Mouse (Mus musculus) liver, embryonic 13.5 days (tissue): Measurements from ENCODE around the gene Adnp. TPM values are rescaled to one million over a fixed set of nuclear protein-coding genes. Genes with fewer than 3 reads are reported as not detected.
A peak's percentile ranks its signal among the peaks of the same experiment; 100 is the strongest.
"Not testable (repeated sequence)": the region's sequence is repeated elsewhere in the genome, so short reads cannot be mapped to it uniquely, and the experiment has no call there.

Experiments
- ATAC-seq: fragments of 200-750 bp; cut with Nextera tagmentation; 2 replicates; pipeline ENCODE4 v1.8.0; 2017; ENCODE audit warnings: low read depth, mild to moderate bottlenecking, moderate number of reproducible peaks, moderate library complexity
- DNase-seq: peaks from one replicate; pipeline ENCODE4 v3.0.0; 2022
- H3K27ac ChIP-seq: fragments of 300-500 bp; sonication (generic); 2 replicates; pipeline ENCODE4 v1.5.1; 2015; ENCODE audit warnings: moderate library complexity, mild to moderate bottlenecking, inconsistent platforms
- H3K27me3 ChIP-seq: fragments of 300-500 bp; sonication (generic); 2 replicates; pipeline ENCODE4 v1.6.1; 2015; ENCODE audit warnings: mild to moderate bottlenecking, inconsistent platforms
- H3K36me3 ChIP-seq: fragments of 300-500 bp; sonication (generic); 2 replicates; pipeline ENCODE4 v1.6.1; 2015; ENCODE audit warnings: mild to moderate bottlenecking, inconsistent platforms
- H3K4me1 ChIP-seq: fragments of 300-500 bp; sonication (generic); replicated peaks from 2 replicates; pipeline ENCODE4 v1.6.1; 2015; ENCODE audit warnings: inconsistent platforms
- H3K4me2 ChIP-seq: fragments of 300-500 bp; sonication (generic); 2 replicates; pipeline ENCODE4 v1.6.1; 2015; ENCODE audit warnings: inconsistent platforms, mild to moderate bottlenecking, moderate library complexity
- H3K4me3 ChIP-seq: fragments of 300-500 bp; sonication (generic); replicated peaks from 2 replicates; pipeline ENCODE4 v1.5.1; 2015; ENCODE audit warnings: mild to moderate bottlenecking, inconsistent platforms
- H3K9ac ChIP-seq: fragments of 300-500 bp; sonication (generic); 2 replicates; pipeline ENCODE4 v1.6.1; 2015; ENCODE audit warnings: mild to moderate bottlenecking, inconsistent platforms
- H3K9me3 ChIP-seq: fragments of 300-500 bp; sonication (generic); replicated peaks from 2 replicates; pipeline ENCODE4 v1.6.1; 2016; ENCODE audit warnings: inconsistent platforms
- WGBS: fragments of 180-500 bp; shearing (Covaris S2); methylation state at CpG from one replicate; pipeline ENCODE4 v1.1.7; 2015; ENCODE audit not compliant: insufficient replicate concordance; 5-methylcytosine and 5-hydroxymethylcytosine counted together
- polyA plus RNA-seq: library from polyadenylated mRNA; unstranded; fragments of >200 nt; fragmentation: Nextera tagmentation; extraction: Ambion mirVana; gene quantifications from 2 replicates; pipeline ENCODE4 v1.2.1, GENCODE M21; 2015

Gene Adnp
- polyA plus RNA-seq, 1 experiment from 2014 or later: 0.91 TPM

DNA sequence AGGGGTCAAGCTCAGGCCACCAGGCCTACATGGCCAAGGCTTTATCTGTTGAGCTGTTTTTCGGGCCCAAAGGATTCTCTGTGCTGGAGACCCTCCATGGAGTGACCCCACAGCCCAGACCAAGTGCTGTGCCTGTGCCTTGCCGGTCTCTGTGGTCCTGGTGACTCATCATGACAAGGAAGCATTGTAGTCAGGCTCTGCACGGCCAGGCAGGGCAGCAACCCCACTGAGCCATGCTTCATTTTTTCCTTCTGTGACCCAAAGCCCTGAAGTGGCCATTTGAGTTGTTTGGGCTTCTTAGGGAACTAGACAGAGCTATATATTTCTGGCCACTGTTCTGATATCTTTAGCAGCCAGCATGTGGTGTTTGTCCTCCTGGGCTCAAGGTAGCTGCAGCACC, 39.1 kb downstream of the Adnp start:
- Histone ChIP-seq H3K36me3 (no peaks in the 10 kb centered on the region), H3K9me3 (no peaks in the 10 kb centered on the region), H3K4me3 (no peak overlapping the region), H3K4me2 (no peak overlapping the region), H3K9ac (no peak overlapping the region), H3K4me1 (peaks cover 65% of the 10 kb centered on the region), H3K27me3 (peaks cover 4% of the 10 kb centered on the region; the same call in 1 of the 2 replicates), H3K27ac (peak overlapping the region; percentile 2)
- ATAC-seq: no peak
- 56% methylated on average over 3 of the region's 3 CpGs for WGBS
- DNase-seq: no peak

GRCm38 (mm10) chr2:168166750-168167460, 40.0 kb downstream of the Adnp start:
- Histone ChIP-seq H3K4me3 (no peak overlapping the region), H3K4me2 (no peak overlapping the region), H3K9ac (no peak overlapping the region), H3K27ac (peak overlapping the region; percentile 2), H3K9me3 (no peaks in the 10 kb centered on the region), H3K4me1 (peaks cover 65% of the 10 kb centered on the region), H3K27me3 (peaks cover 12% of the 10 kb centered on the region), H3K36me3 (no peaks in the 10 kb centered on the region)
- 62% methylated on average over 21 of the region's 21 CpGs for WGBS
- DNase-seq (no peak), ATAC-seq (no peak)

DNA sequence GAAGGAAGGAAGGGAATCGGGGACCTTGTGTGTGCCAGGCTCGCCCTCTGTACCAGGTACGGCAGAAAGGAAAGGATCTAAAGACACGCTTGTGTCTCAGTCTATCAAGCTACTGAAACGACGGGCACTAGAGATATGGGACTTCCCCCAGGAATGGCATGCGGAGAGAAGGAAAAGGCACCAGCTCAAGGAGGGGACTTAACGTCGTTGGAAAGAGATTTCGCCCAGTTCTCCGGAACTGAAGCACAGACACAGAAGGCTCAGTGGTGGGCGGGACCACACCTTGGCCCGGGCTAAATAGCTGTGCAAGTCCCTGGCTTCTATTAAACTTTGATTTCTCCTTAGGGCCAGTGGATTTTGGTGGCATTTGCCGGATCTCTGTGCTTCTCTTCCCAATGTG, 44.9 kb downstream of the Adnp start:
- Histone ChIP-seq H3K36me3 (no peaks in the 10 kb centered on the region), H3K4me1 (peaks cover 61% of the 10 kb centered on the region), H3K9ac (peak overlapping the region; percentile 45; the same call in 1 of the 2 replicates), H3K9me3 (no peaks in the 10 kb centered on the region), H3K4me2 (peak overlapping the region; percentile 62), H3K27ac (no peak overlapping the region), H3K4me3 (peak overlapping the region; percentile 38), H3K27me3 (peaks cover 58% of the 10 kb centered on the region)
- ATAC-seq (no peak), DNase-seq (no peak)
- 5% methylated on average over 14 of the region's 14 CpGs for WGBS

GRCm38 (mm10) chr2:168161514-168161971, 45.4 kb downstream of the Adnp start:
- WGBS: 6% methylated on average over 11 of the region's 11 CpGs
- Histone ChIP-seq H3K4me3 (peak overlapping the region; percentile 38), H3K27me3 (peaks cover 60% of the 10 kb centered on the region), H3K9ac (peak overlapping the region; percentile 45; the same call in 1 of the 2 replicates), H3K27ac (no peak overlapping the region), H3K9me3 (no peaks in the 10 kb centered on the region), H3K4me1 (peaks cover 57% of the 10 kb centered on the region), H3K36me3 (no peaks in the 10 kb centered on the region), H3K4me2 (peak overlapping the region; percentile 62)
- DNase-seq (no peak), ATAC-seq (no peak)

DNA sequence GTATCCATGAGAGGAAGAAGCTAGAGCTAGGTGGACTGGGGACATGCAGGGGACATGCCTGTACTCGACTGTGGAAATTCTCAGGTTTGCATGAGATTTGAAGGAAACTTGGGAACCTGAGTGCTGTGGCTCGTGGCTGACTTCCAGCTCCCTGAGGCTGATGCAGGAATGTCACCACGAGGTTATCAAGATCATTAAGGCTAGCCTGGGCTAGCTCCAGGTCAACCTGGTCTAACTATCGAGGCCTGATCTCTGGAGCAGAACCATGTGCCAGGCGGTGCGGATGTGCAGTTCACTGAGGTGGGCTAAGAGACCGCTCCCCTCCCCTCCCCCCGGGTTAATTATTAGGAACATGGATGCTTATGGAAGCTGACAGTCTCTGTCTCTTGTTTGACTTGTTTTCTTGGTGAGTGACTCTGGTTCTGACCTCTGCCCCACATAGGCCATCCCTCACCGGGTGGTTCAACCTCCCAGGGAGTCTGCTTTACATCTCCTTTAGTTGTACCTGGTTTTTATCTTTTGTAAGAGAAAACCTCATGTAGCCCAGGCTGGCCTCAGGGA, 46.5 kb downstream of the Adnp start:
- 0 out of 2 replicates have a peak overlapping the region, but pooled peaks have one; percentile 62 for H3K27ac ChIP-seq
- H3K4me2 ChIP-seq: no peak overlapping the region
- no peaks in the 10 kb centered on the region for H3K36me3 ChIP-seq
- H3K4me3 ChIP-seq: no peak overlapping the region
- H3K9ac ChIP-seq: no peak overlapping the region
- no peak for DNase-seq
- 66% methylated on average over 9 of the region's 9 CpGs for WGBS
- H3K27me3 ChIP-seq: peaks cover 60% of the 10 kb centered on the region
- ATAC-seq: no peak
- H3K4me1 ChIP-seq: peaks cover 59% of the 10 kb centered on the region
- no peaks in the 10 kb centered on the region for H3K9me3 ChIP-seq

DNA sequence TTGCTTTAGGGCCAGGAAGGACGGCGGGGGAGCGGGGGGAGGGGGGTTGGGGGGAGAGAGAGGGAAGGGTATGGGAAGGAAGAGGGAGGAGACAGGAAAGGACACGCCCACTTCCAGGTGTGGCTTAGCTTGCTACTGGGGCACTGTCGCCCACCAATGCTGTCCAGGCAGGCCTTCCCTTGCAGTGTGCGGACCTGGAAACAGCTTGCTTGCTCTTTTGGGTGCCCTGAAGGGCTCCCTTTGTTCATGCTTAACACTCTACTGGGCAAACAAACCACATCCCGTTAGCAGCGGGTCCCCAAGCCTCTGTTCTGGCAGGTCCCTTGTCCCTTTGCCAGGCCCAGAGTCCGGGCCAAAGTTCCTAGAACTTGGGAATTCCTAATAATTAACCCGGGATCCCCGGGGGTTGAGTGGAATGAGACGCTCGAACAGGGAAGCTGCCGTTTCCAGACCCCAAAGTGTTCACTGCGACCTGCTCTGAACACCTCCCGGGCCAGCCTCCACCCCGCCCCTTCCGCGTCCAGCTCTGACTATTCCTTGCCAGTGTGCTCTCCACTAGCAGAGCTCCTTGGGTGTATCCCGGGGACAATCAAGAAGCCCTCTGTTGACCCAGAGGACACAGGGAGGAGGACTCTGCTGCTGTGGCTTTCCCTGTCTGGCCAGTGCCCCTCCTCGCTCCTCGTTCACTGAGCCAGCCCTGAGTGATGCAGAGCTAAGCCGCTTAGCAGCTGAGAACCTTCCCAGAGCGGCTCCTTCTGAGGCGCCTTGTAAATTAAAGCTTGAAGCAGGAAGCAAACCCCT, 47.8 kb downstream of the Adnp start:
- peak; percentile 20 for DNase-seq
- Histone ChIP-seq H3K27ac (peak overlapping the region; percentile 62), H3K27me3 (peaks cover 60% of the 10 kb centered on the region), H3K4me3 (peak overlapping the region; percentile 30), H3K9me3 (no peaks in the 10 kb centered on the region), H3K4me2 (peak overlapping the region; percentile 59), H3K36me3 (no peaks in the 10 kb centered on the region), H3K9ac (peak overlapping the region; percentile 37; the same call in 1 of the 2 replicates), H3K4me1 (peaks cover 72% of the 10 kb centered on the region)
- 3% methylated on average over 25 of the region's 25 CpGs for WGBS
- 0 out of 2 replicates have a peak, but pooled peaks have one; percentile 1 for ATAC-seq

DNA sequence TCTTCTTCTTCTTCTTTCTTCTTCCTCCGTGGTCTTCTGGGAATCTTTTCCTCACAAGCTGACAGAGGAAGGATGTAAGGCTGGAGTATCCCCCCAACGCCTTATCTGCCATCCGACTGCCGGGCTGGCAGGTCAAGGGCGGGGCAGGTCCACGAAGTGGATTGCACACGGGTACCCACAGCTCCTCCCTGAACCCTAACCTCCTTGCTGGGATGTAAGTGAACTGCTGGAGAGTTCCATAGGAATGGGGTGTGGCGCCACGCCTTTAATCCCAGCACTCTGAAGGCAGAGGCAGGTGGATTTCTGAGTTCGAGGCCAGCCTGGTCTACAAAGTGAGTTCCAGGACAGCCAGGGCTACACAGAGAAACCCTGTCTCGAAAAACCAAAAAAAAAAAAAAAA, 48.9 kb downstream of the Adnp start:
- peaks cover 84% of the 10 kb centered on the region for H3K4me1 ChIP-seq
- not testable (repeated sequence) for H3K36me3 ChIP-seq, ATAC-seq, H3K9ac ChIP-seq, H3K4me2 ChIP-seq, DNase-seq, H3K27ac ChIP-seq, H3K4me3 ChIP-seq, H3K9me3 ChIP-seq
- WGBS: 20% methylated on average over 11 of the region's 11 CpGs
- peaks cover 56% of the 10 kb centered on the region for H3K27me3 ChIP-seq

GRCm38 (mm10) chr2:168156361-168156760, 50.6 kb downstream of the Adnp start:
- Histone ChIP-seq H3K9me3 (no peaks in the 10 kb centered on the region), H3K4me2 (no peak overlapping the region), H3K4me3 (no peak overlapping the region), H3K27me3 (peaks cover 43% of the 10 kb centered on the region), H3K27ac (peak overlapping the region; percentile 9; the same call in 1 of the 2 replicates), H3K4me1 (peaks cover 72% of the 10 kb centered on the region), H3K36me3 (no peaks in the 10 kb centered on the region), H3K9ac (no peak overlapping the region)
- 65% methylated on average over 14 of the region's 14 CpGs for WGBS
- DNase-seq (no peak), ATAC-seq (no peak)

DNA sequence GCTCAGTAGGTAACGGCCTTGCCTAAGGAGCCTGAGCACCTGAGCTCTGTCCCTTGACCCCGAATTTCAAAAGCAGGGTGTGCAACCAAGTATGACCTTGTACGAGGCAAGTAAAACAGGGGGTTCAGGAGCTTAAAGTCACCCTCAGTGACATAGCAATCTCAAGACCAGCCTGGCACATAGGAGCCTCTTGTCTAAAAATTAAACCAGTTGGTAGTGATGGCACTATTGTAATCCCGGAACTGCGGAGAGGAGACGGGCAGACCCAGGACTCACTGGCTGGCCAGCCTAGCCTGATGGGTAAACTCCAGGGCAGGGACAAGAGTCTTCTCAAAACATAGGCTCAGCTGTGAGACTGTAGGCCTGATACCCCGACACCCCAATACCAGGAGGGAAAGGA, 51.2 kb downstream of the Adnp start:
- no peaks in the 10 kb centered on the region for H3K36me3 ChIP-seq
- H3K9me3 ChIP-seq: no peaks in the 10 kb centered on the region
- ATAC-seq (no peak), DNase-seq (no peak)
- no peak overlapping the region for H3K4me3 ChIP-seq
- no peak overlapping the region; the same call in 1 of the 2 replicates for H3K27ac ChIP-seq
- H3K9ac ChIP-seq: 0 out of 2 replicates have a peak overlapping the region, but pooled peaks have one; percentile 69
- H3K27me3 ChIP-seq: peaks cover 36% of the 10 kb centered on the region
- WGBS: 86% methylated on average over 7 of the region's 7 CpGs
- H3K4me1 ChIP-seq: peaks cover 68% of the 10 kb centered on the region
- H3K4me2 ChIP-seq: peak overlapping the region; percentile 68; the same call in 1 of the 2 replicates

- Histone ChIP-seq H3K9me3 (no peaks in the 10 kb centered on the region), H3K4me2 (peak overlapping the region; percentile 68), H3K4me3 (peak overlapping the region; percentile 39), H3K27me3 (peaks cover 22% of the 10 kb centered on the region), H3K36me3 (no peaks in the 10 kb centered on the region), H3K27ac (peak overlapping the region; percentile 89), H3K9ac (peak overlapping the region; percentile 69), H3K4me1 (peaks cover 64% of the 10 kb centered on the region)
- DNase-seq (peak; percentile 93), ATAC-seq (peak; percentile 97)
- 20% methylated on average over 13 of the region's 14 CpGs for WGBS
These were observed 52.6 kb downstream of the Adnp start for GRCm38 (mm10) chr2:168154090-168154881.
